Mouse (Mus musculus) heart, postnatal 0 days (tissue): ENCODE measurements around the gene Krtap27-1. TPM values are rescaled to one million over a fixed set of nuclear protein-coding genes. Genes with fewer than 3 reads are reported as not detected.

ENCODE experiments used
- ATAC-seq: fragments of 200-750 bp; cut with Nextera tagmentation; 2 replicates; pipeline ENCODE4 v1.8.0; 2017; ENCODE audit warnings: low read depth, moderate number of reproducible peaks, moderate library complexity; ENCODE audit not compliant: insufficient read depth
- DNase-seq: peaks from one replicate; pipeline ENCODE4 v3.0.0-alpha.2; 2016; ENCODE audit warnings: low spot score
- H3K27ac ChIP-seq: fragments of 300-500 bp; sonication (generic); 2 replicates; pipeline ENCODE4 v1.5.1; 2014; ENCODE audit warnings: low read depth, mild to moderate bottlenecking
- H3K27me3 ChIP-seq: fragments of 300-500 bp; sonication (generic); 2 replicates; pipeline ENCODE4 v1.6.1; 2014; ENCODE audit warnings: low read length, mixed read lengths; ENCODE audit not compliant: control insufficient read depth, insufficient read depth
- H3K36me3 ChIP-seq: fragments of 300-500 bp; sonication (generic); replicated peaks from 2 replicates; pipeline ENCODE4 v1.6.1; 2014; ENCODE audit warnings: low read length, mixed read lengths; ENCODE audit not compliant: control insufficient read depth, insufficient read depth
- H3K4me1 ChIP-seq: fragments of 300-500 bp; sonication (generic); 2 replicates; pipeline ENCODE4 v1.6.1; 2014; ENCODE audit warnings: antibody characterized with exemption; ENCODE audit not compliant: control insufficient read depth, insufficient read depth
- H3K4me2 ChIP-seq: fragments of 300-500 bp; sonication (generic); 2 replicates; pipeline ENCODE4 v1.6.1; 2014; ENCODE audit warnings: low read depth, mild to moderate bottlenecking, low read length, moderate library complexity
- H3K4me3 ChIP-seq: fragments of 300-500 bp; sonication (generic); 2 replicates; pipeline ENCODE4 v1.5.1; 2014; ENCODE audit warnings: low read depth, low read length
- H3K9ac ChIP-seq: fragments of 300-500 bp; sonication (generic); replicated peaks from 2 replicates; pipeline ENCODE4 v1.6.1; 2014; ENCODE audit warnings: low read depth, low read length, mixed read lengths
- H3K9me3 ChIP-seq: fragments of 300-500 bp; sonication (generic); replicated peaks from 2 replicates; pipeline ENCODE4 v1.6.1; 2016; ENCODE audit warnings: low read length; ENCODE audit not compliant: control insufficient read depth
- CTCF ChIP-seq: IDR thresholded peaks from 2 replicates; pipeline ENCODE4 v1.5.1; 2016; ENCODE audit warnings: antibody characterized with exemption, control low read depth, low read depth
- EP300 ChIP-seq: IDR thresholded peaks from 2 replicates; pipeline ENCODE4 v1.6.1; 2016; ENCODE audit warnings: antibody characterized with exemption, low read depth
- WGBS: fragments of 180-500 bp; shearing (Covaris S2); extraction: QIAGEN DNeasy Blood & Tissue Kit; methylation state at CpG from one replicate; pipeline ENCODE4 v1.1.7; 2014; 5-methylcytosine and 5-hydroxymethylcytosine counted together
- polyA plus RNA-seq: library from polyadenylated mRNA; unstranded; fragments of >200 nt; fragmentation: Nextera tagmentation; extraction: Ambion mirVana; gene quantifications from 2 replicates; pipeline ENCODE4 v1.2.1, GENCODE M21; 2015
- total RNA-seq: library from RNA; depleted of rRNA; stranded (reverse); fragments of >200 nt; gene quantifications from 2 replicates; pipeline ENCODE4 v1.2.3, GENCODE M21; 2014; ENCODE audit warnings: low replicate concordance; rRNA removed

The Krtap27-1 gene
- total and polyA plus RNA-seq, 2 experiments from 2014 or later, result not detected

- Histone ChIP-seq H3K9ac (no peak within 1 kb of the TSS), H3K27ac (no peak within 1 kb of the TSS), H3K27me3 (no peaks in the 10 kb centered on the region), H3K9me3 (no peaks in the 10 kb centered on the region), H3K4me1 (no peaks in the 10 kb centered on the region), H3K4me2 (no peak within 1 kb of the TSS), H3K36me3 (no peaks in the 10 kb centered on the region), H3K4me3 (no peak within 1 kb of the TSS)
- TF ChIP-seq EP300 (no peak), CTCF (no peak)
- no peak for DNase-seq
- ATAC-seq, result no peak
- WGBS, result 88% methylated on average over 4 of the region's 4 CpGs
These were observed 43.9 kb downstream of the Krtap27-1 start, which contains the start of gene 2310079G19Rik for GRCm38 (mm10) chr16:88627566-88627965. 2310079G19Rik (minus strand) TSS chr16:88627666.

Other genes starting within 250 kb of the Krtap27-1 start
- not detected in 2 replicates for gene Cldn17, start 164.7 kb downstream of the Krtap27-1 start, total RNA-seq
- gene Cldn17, start 164.7 kb downstream of the Krtap27-1 start, polyA plus RNA-seq, result not detected in 2 replicates
- 6.8 TPM in 1 of 2 replicates, not detected in the other for gene Cldn8, start 108.5 kb downstream of the Krtap27-1 start, total RNA-seq
- 0.14 TPM in 1 of 2 replicates, not detected in the other for gene Cldn8, start 108.5 kb downstream of the Krtap27-1 start, polyA plus RNA-seq
- not detected in 2 replicates for gene Krtap24-1, start 59.4 kb downstream of the Krtap27-1 start, total RNA-seq
- gene Krtap24-1, start 59.4 kb downstream of the Krtap27-1 start, polyA plus RNA-seq, result not detected in 2 replicates
- gene 2310079G19Rik, start 44.0 kb downstream of the Krtap27-1 start, total RNA-seq, result not detected in 2 replicates
- not detected in 2 replicates for gene 2310079G19Rik, start 44.0 kb downstream of the Krtap27-1 start, polyA plus RNA-seq
- not detected in 2 replicates for gene Krtap26-1, start 23.9 kb downstream of the Krtap27-1 start, total RNA-seq
- not detected in 2 replicates for gene Krtap26-1, start 23.9 kb downstream of the Krtap27-1 start, polyA plus RNA-seq
- not detected in 2 replicates for gene 2310061N02Rik, start 36.3 kb upstream of the Krtap27-1 start, total RNA-seq
- gene 2310061N02Rik, start 36.3 kb upstream of the Krtap27-1 start, polyA plus RNA-seq, result not detected in 2 replicates
- not detected in 2 replicates for gene Krtap13-1, start 57.2 kb upstream of the Krtap27-1 start, total RNA-seq
- not detected in 2 replicates for gene Krtap13-1, start 57.2 kb upstream of the Krtap27-1 start, polyA plus RNA-seq
- not detected in 2 replicates for gene Krtap13, start 80.0 kb upstream of the Krtap27-1 start, total RNA-seq
- gene Krtap13, start 80.0 kb upstream of the Krtap27-1 start, polyA plus RNA-seq, result not detected in 2 replicates
- not detected in 2 replicates for gene 2310034C09Rik, start 87.2 kb upstream of the Krtap27-1 start, total RNA-seq
- gene 2310034C09Rik, start 87.2 kb upstream of the Krtap27-1 start, polyA plus RNA-seq, result not detected in 2 replicates
- gene 2310057N15Rik, start 102.5 kb upstream of the Krtap27-1 start, total RNA-seq, result not detected in 2 replicates
- gene 2310057N15Rik, start 102.5 kb upstream of the Krtap27-1 start, polyA plus RNA-seq, result not detected in 2 replicates
- not detected in 2 replicates for gene Gm5965, start 106.2 kb upstream of the Krtap27-1 start, total RNA-seq
- not detected in 2 replicates for gene Gm5965, start 106.2 kb upstream of the Krtap27-1 start, polyA plus RNA-seq
- not detected in 2 replicates for gene Gm20741, start 140.5 kb upstream of the Krtap27-1 start, total RNA-seq
- not detected in 2 replicates for gene Gm20741, start 140.5 kb upstream of the Krtap27-1 start, polyA plus RNA-seq
- not detected in 2 replicates for gene Krtap15, start 148.5 kb upstream of the Krtap27-1 start, total RNA-seq
- gene Krtap15, start 148.5 kb upstream of the Krtap27-1 start, polyA plus RNA-seq, result not detected in 2 replicates
- not detected in 2 replicates for gene Krtap14, start 154.5 kb upstream of the Krtap27-1 start, total RNA-seq
- gene Krtap14, start 154.5 kb upstream of the Krtap27-1 start, polyA plus RNA-seq, result not detected in 2 replicates
- gene Krtap19-1, start 197.7 kb upstream of the Krtap27-1 start, total RNA-seq, result not detected in 2 replicates
- not detected in 2 replicates for gene Krtap19-1, start 197.7 kb upstream of the Krtap27-1 start, polyA plus RNA-seq
- gene Krtap19-2, start 202.6 kb upstream of the Krtap27-1 start, total RNA-seq, result not detected in 2 replicates
- gene Krtap19-2, start 202.6 kb upstream of the Krtap27-1 start, polyA plus RNA-seq, result not detected in 2 replicates
- not detected in 2 replicates for gene Krtap19-3, start 206.4 kb upstream of the Krtap27-1 start, total RNA-seq
- not detected in 2 replicates for gene Krtap19-3, start 206.4 kb upstream of the Krtap27-1 start, polyA plus RNA-seq
- gene Krtap19-4, start 213.4 kb upstream of the Krtap27-1 start, total RNA-seq, result not detected in 2 replicates
- not detected in 2 replicates for gene Krtap19-4, start 213.4 kb upstream of the Krtap27-1 start, polyA plus RNA-seq
- gene Krtap19-5, start 224.8 kb upstream of the Krtap27-1 start, total RNA-seq, result not detected in 2 replicates
- not detected in 2 replicates for gene Krtap19-5, start 224.8 kb upstream of the Krtap27-1 start, polyA plus RNA-seq